Mouse (Mus musculus) midbrain, embryonic 11.5 days (tissue): ENCODE data around the gene Sf3a2. TPM values are rescaled to one million over a fixed set of nuclear protein-coding genes. Genes with fewer than 3 reads are reported as not detected.
"Not testable (repeated sequence)": the region's sequence is repeated elsewhere in the genome, so short reads cannot be mapped to it uniquely, and the experiment has no call there.

Source experiments
- ATAC-seq: fragments of 200-750 bp; cut with Nextera tagmentation; 2 replicates; pipeline ENCODE4 v1.8.0; 2017; ENCODE audit warnings: moderate TSS enrichment, moderate library complexity; ENCODE audit not compliant: low FRiP score
- DNase-seq: peaks from one replicate; pipeline ENCODE4 v3.0.0; 2015; ENCODE audit warnings: low spot score; ENCODE audit errors: missing footprints
- H3K27ac ChIP-seq: fragments of 300-500 bp; sonication (generic); 2 replicates; pipeline ENCODE4 v1.5.1; 2014; ENCODE audit warnings: low read depth, low read length
- H3K27me3 ChIP-seq: fragments of 300-500 bp; sonication (generic); 2 replicates; pipeline ENCODE4 v1.6.1; 2014; ENCODE audit warnings: mild to moderate bottlenecking, low read length, moderate library complexity, mixed read lengths; ENCODE audit not compliant: control insufficient read depth, insufficient read depth
- H3K36me3 ChIP-seq: fragments of 300-500 bp; sonication (generic); 2 replicates; pipeline ENCODE4 v1.6.1; 2014; ENCODE audit warnings: mild to moderate bottlenecking, low read length, moderate library complexity, mixed read lengths; ENCODE audit not compliant: control insufficient read depth, insufficient read depth
- H3K4me1 ChIP-seq: fragments of 300-500 bp; sonication (generic); 2 replicates; pipeline ENCODE4 v1.6.1; 2014; ENCODE audit warnings: low read length; ENCODE audit not compliant: control insufficient read depth, insufficient read depth
- H3K4me2 ChIP-seq: fragments of 300-500 bp; sonication (generic); 2 replicates; pipeline ENCODE4 v1.6.1; 2014; ENCODE audit warnings: mild to moderate bottlenecking, moderate library complexity
- H3K4me3 ChIP-seq: fragments of 300-500 bp; sonication (generic); 2 replicates; pipeline ENCODE4 v1.5.1; 2014; ENCODE audit warnings: low read depth, low read length
- H3K9ac ChIP-seq: fragments of 300-500 bp; sonication (generic); 2 replicates; pipeline ENCODE4 v1.6.1; 2014; ENCODE audit warnings: low read length
- H3K9me3 ChIP-seq: fragments of 300-500 bp; sonication (generic); 2 replicates; pipeline ENCODE4 v1.6.1; 2016; ENCODE audit warnings: low read length; ENCODE audit not compliant: control insufficient read depth
- WGBS: fragments of 180-500 bp; shearing (Covaris S2); extraction: QIAGEN DNeasy Blood & Tissue Kit; methylation state at CpG from one replicate; pipeline ENCODE4 v1.1.7; 2014; 5-methylcytosine and 5-hydroxymethylcytosine counted together
- polyA plus RNA-seq: library from polyadenylated mRNA; unstranded; fragments of >200 nt; fragmentation: Nextera tagmentation; extraction: Ambion mirVana; gene quantifications from 2 replicates; pipeline ENCODE4 v1.2.1, GENCODE M21; 2014

Sf3a2 gene
- polyA plus RNA-seq, 1 experiment from 2014 or later, result 104 TPM

GRCm38 (mm10) chr10:80824827-80825226 lies 26.8 kb downstream of the Sf3a2 start:
- H3K36me3 ChIP-seq, result peaks cover 6% of the 10 kb centered on the region; the same call in 1 of the 2 replicates
- H3K4me2 ChIP-seq, result no peak overlapping the region
- no peak overlapping the region for H3K27ac ChIP-seq
- ATAC-seq (no peak), DNase-seq (no peak)
- H3K9me3 ChIP-seq, result no peaks in the 10 kb centered on the region
- 81% methylated on average over 2 of the region's 2 CpGs for WGBS
- no peak overlapping the region for H3K9ac ChIP-seq
- H3K27me3 ChIP-seq, result no peaks in the 10 kb centered on the region
- H3K4me1 ChIP-seq, result peaks cover 7% of the 10 kb centered on the region
- H3K4me3 ChIP-seq, result no peak overlapping the region

- no peaks in the 10 kb centered on the region for H3K9me3 ChIP-seq
- peak; percentile 96 for ATAC-seq
- peak within 1 kb of the TSS; percentile 78 for H3K4me3 ChIP-seq
- under 1% methylated on average over 78 of the region's 82 CpGs for WGBS
- H3K4me2 ChIP-seq, result peak within 1 kb of the TSS; percentile 87
- H3K27me3 ChIP-seq, result no peaks in the 10 kb centered on the region
- peak; percentile 99 for DNase-seq
- peak within 1 kb of the TSS; percentile 73 for H3K27ac ChIP-seq
- H3K36me3 ChIP-seq, result peaks cover 8% of the 10 kb centered on the region; the same call in 1 of the 2 replicates
- H3K9ac ChIP-seq, result peak within 1 kb of the TSS; percentile 91
- peaks cover 19% of the 10 kb centered on the region for H3K4me1 ChIP-seq
Observed at GRCm38 (mm10) chr10:80826151-80827062, 28.4 kb downstream of the Sf3a2 start, which contains the start of gene Oaz1. Gene Oaz1 (plus strand): TSS chr10:80826656.

- Histone ChIP-seq H3K4me1 (peaks cover 21% of the 10 kb centered on the region), H3K9me3 (no peaks in the 10 kb centered on the region), H3K9ac (peak overlapping the region; percentile 91), H3K36me3 (peaks cover 8% of the 10 kb centered on the region; the same call in 1 of the 2 replicates), H3K4me2 (peak overlapping the region; percentile 87), H3K27ac (peak overlapping the region; percentile 73; the same call in 1 of the 2 replicates), H3K27me3 (no peaks in the 10 kb centered on the region), H3K4me3 (peak overlapping the region; percentile 78)
- no peak for ATAC-seq
- WGBS, result 9% methylated on average over 29 of the region's 29 CpGs
- no peak for DNase-seq
Observed at GRCm38 (mm10) chr10:80827063-80827869, 29.3 kb downstream of the Sf3a2 start.

GRCm38 (mm10) chr10:80827870-80828420 lies 29.9 kb downstream of the Sf3a2 start:
- WGBS, result 91% methylated on average over 10 of the region's 10 CpGs
- no peak for DNase-seq
- no peak for ATAC-seq
- no peaks in the 10 kb centered on the region for H3K27me3 ChIP-seq
- H3K27ac ChIP-seq, result no peak overlapping the region
- H3K36me3 ChIP-seq, result peaks cover 8% of the 10 kb centered on the region; the same call in 1 of the 2 replicates
- H3K4me2 ChIP-seq, result peak overlapping the region; percentile 87
- peak overlapping the region; percentile 91 for H3K9ac ChIP-seq
- peak overlapping the region; percentile 78 for H3K4me3 ChIP-seq
- H3K4me1 ChIP-seq, result peaks cover 24% of the 10 kb centered on the region
- H3K9me3 ChIP-seq, result no peaks in the 10 kb centered on the region

- not testable (repeated sequence) for DNase-seq, H3K9ac ChIP-seq, H3K36me3 ChIP-seq, H3K4me2 ChIP-seq, H3K27me3 ChIP-seq, H3K27ac ChIP-seq, ATAC-seq, H3K9me3 ChIP-seq
- 91% methylated on average over 9 of the region's 9 CpGs for WGBS
- Histone ChIP-seq H3K4me1 (peaks cover 27% of the 10 kb centered on the region), H3K4me3 (0 out of 2 replicates have a peak overlapping the region, but pooled peaks have one; percentile 78)
Observed at GRCm38 (mm10) chr10:80828587-80828986, 30.6 kb downstream of the Sf3a2 start.

GRCm38 (mm10) chr10:80829359-80830278 lies 31.6 kb downstream of the Sf3a2 start:
- DNase-seq, result no peak
- Histone ChIP-seq H3K27me3 (peaks cover 4% of the 10 kb centered on the region), H3K4me2 (no peak overlapping the region), H3K9me3 (no peaks in the 10 kb centered on the region), H3K4me1 (peaks cover 27% of the 10 kb centered on the region), H3K36me3 (peaks cover 8% of the 10 kb centered on the region; the same call in 1 of the 2 replicates), H3K4me3 (0 out of 2 replicates have a peak overlapping the region, but pooled peaks have one; percentile 3), H3K27ac (no peak overlapping the region), H3K9ac (no peak overlapping the region)
- 70% methylated on average over 1 of the region's 1 CpGs for WGBS
- ATAC-seq, result no peak

GRCm38 (mm10) chr10:80831136-80831535 lies 33.1 kb downstream of the Sf3a2 start:
- Histone ChIP-seq H3K4me1 (peaks cover 27% of the 10 kb centered on the region), H3K4me3 (no peak overlapping the region), H3K27ac (no peak overlapping the region), H3K36me3 (peaks cover 8% of the 10 kb centered on the region; the same call in 1 of the 2 replicates), H3K9ac (no peak overlapping the region), H3K27me3 (peaks cover 19% of the 10 kb centered on the region), H3K4me2 (no peak overlapping the region), H3K9me3 (no peaks in the 10 kb centered on the region)
- WGBS, result 3% methylated on average over 9 of the region's 9 CpGs
- DNase-seq (peak; percentile 93), ATAC-seq (0 out of 2 replicates have a peak, but pooled peaks have one; percentile 3)

GRCm38 (mm10) chr10:80832818-80833217 lies 34.8 kb downstream of the Sf3a2 start:
- peaks cover 21% of the 10 kb centered on the region for H3K27me3 ChIP-seq
- ATAC-seq, result no peak
- H3K36me3 ChIP-seq, result peaks cover 8% of the 10 kb centered on the region; the same call in 1 of the 2 replicates
- 42% methylated on average over 7 of the region's 7 CpGs for WGBS
- no peak overlapping the region for H3K9ac ChIP-seq
- no peak overlapping the region for H3K4me3 ChIP-seq
- H3K4me2 ChIP-seq, result no peak overlapping the region
- H3K27ac ChIP-seq, result no peak overlapping the region
- DNase-seq, result no peak
- peaks cover 23% of the 10 kb centered on the region for H3K4me1 ChIP-seq
- no peaks in the 10 kb centered on the region for H3K9me3 ChIP-seq
